Mouse (Mus musculus): Measurements from ENCODE around the gene Dennd1a.

GRCm38 (mm10) chr2:38204696-38205095 is 82.5 kb downstream of the Dennd1a start:
- TF ChIP-seq CTCF (IDR thresholded peaks at IDR 0.05; ENCODE audit: low read depth) (no peak), EP300 (IDR thresholded peaks at IDR 0.05; ENCODE audit: low read depth) (no peak)

Data from liver, postnatal 0 days (tissue).